Mouse (Mus musculus): ENCODE data around the gene Nkd2. TPM values are rescaled to one million over a fixed set of nuclear protein-coding genes. Genes with fewer than 3 reads are reported as not detected.

Nkd2 gene
- polyA plus RNA-seq, 1 experiment: not detected

GRCm38 (mm10) chr13:73846589-73847464 is 604 bp downstream of the Nkd2 start:
- Histone ChIP-seq H3K4me1 (ENCODE audit: control insufficient read depth, insufficient read depth, low read length) (peaks cover 5% of the 10 kb centered on the region), H3K4me3 (ENCODE audit: insufficient read depth, low read depth, low read length) (peak overlapping the region; percentile 59), H3K27ac (ENCODE audit: insufficient read depth, low read depth, low read length) (no peak overlapping the region)
- TF ChIP-seq POLR2A (IDR thresholded peaks at IDR 0.05; ENCODE audit: insufficient read depth, low read depth, low read length): no peak
- TF ChIP-seq CTCF (IDR thresholded peaks at IDR 0.05; ENCODE audit: insufficient read depth, low read depth, low read length): no peak
- WGBS: 3% methylated on average over 62 of the region's 65 CpGs

GRCm38 (mm10) chr13:73842696-73843095 is 4.7 kb downstream of the Nkd2 start:
- Histone ChIP-seq H3K4me3 (ENCODE audit: insufficient read depth, low read depth, low read length) (no peak overlapping the region), H3K4me1 (ENCODE audit: control insufficient read depth, insufficient read depth, low read length) (peaks cover 5% of the 10 kb centered on the region), H3K27ac (ENCODE audit: insufficient read depth, low read depth, low read length) (no peak overlapping the region)
- TF ChIP-seq POLR2A (IDR thresholded peaks at IDR 0.05; ENCODE audit: insufficient read depth, low read depth, low read length) (no peak), CTCF (IDR thresholded peaks at IDR 0.05; ENCODE audit: insufficient read depth, low read depth, low read length) (no peak)

- Histone ChIP-seq H3K27ac (ENCODE audit: insufficient read depth, low read depth, low read length) (no peak overlapping the region), H3K4me1 (ENCODE audit: control insufficient read depth, insufficient read depth, low read length) (no peaks in the 10 kb centered on the region), H3K4me3 (ENCODE audit: insufficient read depth, low read depth, low read length) (no peak overlapping the region)
- WGBS: 95% methylated on average over 4 of the region's 4 CpGs
- TF ChIP-seq CTCF (IDR thresholded peaks at IDR 0.05; ENCODE audit: insufficient read depth, low read depth, low read length): no peak
- no peak for TF ChIP-seq POLR2A (IDR thresholded peaks at IDR 0.05; ENCODE audit: insufficient read depth, low read depth, low read length)
Observed at GRCm38 (mm10) chr13:73839740-73840139, 7.7 kb downstream of the Nkd2 start.

GRCm38 (mm10) chr13:73839137-73839548 is 8.3 kb downstream of the Nkd2 start:
- Histone ChIP-seq H3K4me3 (ENCODE audit: insufficient read depth, low read depth, low read length) (no peak overlapping the region), H3K27ac (ENCODE audit: insufficient read depth, low read depth, low read length) (no peak overlapping the region), H3K4me1 (ENCODE audit: control insufficient read depth, insufficient read depth, low read length) (no peaks in the 10 kb centered on the region)
- WGBS: 69% methylated on average over 11 of the region's 11 CpGs
- TF ChIP-seq POLR2A (IDR thresholded peaks at IDR 0.05; ENCODE audit: insufficient read depth, low read depth, low read length) (no peak), CTCF (IDR thresholded peaks at IDR 0.05; ENCODE audit: insufficient read depth, low read depth, low read length) (no peak)

GRCm38 (mm10) chr13:73837708-73838107 is 9.7 kb downstream of the Nkd2 start:
- Histone ChIP-seq H3K27ac (ENCODE audit: insufficient read depth, low read depth, low read length) (no peak overlapping the region), H3K4me3 (ENCODE audit: insufficient read depth, low read depth, low read length) (no peak overlapping the region), H3K4me1 (ENCODE audit: control insufficient read depth, insufficient read depth, low read length) (no peaks in the 10 kb centered on the region)
- TF ChIP-seq CTCF (IDR thresholded peaks at IDR 0.05; ENCODE audit: insufficient read depth, low read depth, low read length): no peak
- TF ChIP-seq POLR2A (IDR thresholded peaks at IDR 0.05; ENCODE audit: insufficient read depth, low read depth, low read length): no peak
- WGBS: 90% methylated on average over 8 of the region's 8 CpGs

GRCm38 (mm10) chr13:73836491-73836890 is 10.9 kb downstream of the Nkd2 start:
- Histone ChIP-seq H3K4me1 (ENCODE audit: control insufficient read depth, insufficient read depth, low read length) (no peaks in the 10 kb centered on the region), H3K4me3 (ENCODE audit: insufficient read depth, low read depth, low read length) (no peak overlapping the region), H3K27ac (ENCODE audit: insufficient read depth, low read depth, low read length) (no peak overlapping the region)
- WGBS: 56% methylated on average over 6 of the region's 6 CpGs
- TF ChIP-seq POLR2A (IDR thresholded peaks at IDR 0.05; ENCODE audit: insufficient read depth, low read depth, low read length): no peak
- TF ChIP-seq CTCF (IDR thresholded peaks at IDR 0.05; ENCODE audit: insufficient read depth, low read depth, low read length): no peak

GRCm38 (mm10) chr13:73835791-73836190 is 11.6 kb downstream of the Nkd2 start:
- Histone ChIP-seq H3K4me3 (ENCODE audit: insufficient read depth, low read depth, low read length) (no peak overlapping the region), H3K27ac (ENCODE audit: insufficient read depth, low read depth, low read length) (no peak overlapping the region), H3K4me1 (ENCODE audit: control insufficient read depth, insufficient read depth, low read length) (no peaks in the 10 kb centered on the region)
- WGBS: 59% methylated on average over 4 of the region's 4 CpGs
- TF ChIP-seq CTCF (IDR thresholded peaks at IDR 0.05; ENCODE audit: insufficient read depth, low read depth, low read length) (no peak), POLR2A (IDR thresholded peaks at IDR 0.05; ENCODE audit: insufficient read depth, low read depth, low read length) (no peak)

- 87% methylated on average over 12 of the region's 12 CpGs for WGBS
Observed at GRCm38 (mm10) chr13:73833809-73834208, 13.6 kb downstream of the Nkd2 start.

GRCm38 (mm10) chr13:73831486-73831885 is 15.9 kb downstream of the Nkd2 start:
- H3K27ac ChIP-seq (ENCODE audit: insufficient read depth, low read depth, low read length): no peak overlapping the region
- WGBS: 4% methylated on average over 2 of the region's 2 CpGs
- H3K4me3 ChIP-seq (ENCODE audit: insufficient read depth, low read depth, low read length): no peak overlapping the region
- no peaks in the 10 kb centered on the region for H3K4me1 ChIP-seq (ENCODE audit: control insufficient read depth, insufficient read depth, low read length)
- no peak for TF ChIP-seq POLR2A (IDR thresholded peaks at IDR 0.05; ENCODE audit: insufficient read depth, low read depth, low read length)

More at GRCm38 (mm10) chr13:73833809-73834208, 13.6 kb downstream of the Nkd2 start:
- TF ChIP-seq POLR2A (IDR thresholded peaks at IDR 0.05; ENCODE audit: insufficient read depth, low read depth, low read length) (no peak), CTCF (IDR thresholded peaks at IDR 0.05; ENCODE audit: insufficient read depth, low read depth, low read length) (no peak)
- H3K4me1 ChIP-seq (ENCODE audit: control insufficient read depth, insufficient read depth, low read length): no peaks in the 10 kb centered on the region
- no peak overlapping the region for H3K4me3 ChIP-seq (ENCODE audit: insufficient read depth, low read depth, low read length)
- H3K27ac ChIP-seq (ENCODE audit: insufficient read depth, low read depth, low read length): no peak overlapping the region
